Mouse (Mus musculus) liver, embryonic 14.5 days (tissue): ENCODE results near the gene Wdr73.

ENCODE experiments used
- CTCF ChIP-seq: IDR thresholded peaks from 2 replicates; pipeline ENCODE4 v1.5.1; 2016; ENCODE audit warnings: antibody characterized with exemption, low read depth, control low read depth
- EP300 ChIP-seq: IDR thresholded peaks from 2 replicates; pipeline ENCODE4 v1.6.1; 2016; ENCODE audit warnings: antibody characterized with exemption, low read depth

- TF ChIP-seq CTCF (no peak), EP300 (no peak)
Measured at GRCm38 (mm10) chr7:80863520-80863919, 37.5 kb downstream of the Wdr73 start.
